Mouse (Mus musculus) left cerebral cortex, adult 2 months (tissue): Measurements from ENCODE around the gene Cd27. TPM values are rescaled to one million over a fixed set of nuclear protein-coding genes. Genes with fewer than 3 reads are reported as not detected.
"Not testable (repeated sequence)": the region's sequence is repeated elsewhere in the genome, so short reads cannot be mapped to it uniquely, and the experiment has no call there.

ENCODE experiments used
- DNase-seq, 2 experiments: peaks; one replicate each; pipeline ENCODE4 v3.0.0; 2021 to 2022; ENCODE audit warnings: low spot score in 2 of 2, mixed read lengths in 1 of 2; ENCODE audit errors: extremely low spot score in 1 of 2
- H3K27ac ChIP-seq: fragments of 200-600 bp; 2 replicates; pipeline ENCODE4 v1.8.1; 2022
- H3K4me3 ChIP-seq: fragments of 200-600 bp; 2 replicates; pipeline ENCODE4 v1.8.1; 2022
- CTCF ChIP-seq: fragments of 200-600 bp; IDR thresholded peaks from 2 replicates; pipeline ENCODE4 v1.8.1; 2022; ENCODE audit warnings: antibody characterized with exemption, mild to moderate bottlenecking, moderate library complexity
- intact Hi-C: fragments of 180-260 bp; cut with DNase I; formaldehyde crosslinking; loops from one replicate; pipeline ENCODE4 v1.15.1; 2025
- long read RNA-seq, 2 experiments: library from polyadenylated mRNA; stranded (forward); transcript quantifications; one replicate each; pipeline ENCODE4 v2.0.0; 2021; ENCODE audit warnings: borderline mapping rate in 2 of 2
- total RNA-seq, 2 experiments: library from RNA; stranded (reverse); gene quantifications; 2 replicates each; pipeline ENCODE4 v1.2.3; 2021

Gene Cd27
- total RNA-seq: not detected
- long read RNA-seq, experiment 1, partial matches to known transcripts: 0 of 4 reads
- long read RNA-seq, experiment 1, other reads (novel, unspliced or antisense): 4 of 4 reads
- long read RNA-seq, experiment 2, partial matches to known transcripts: 0 of 7 reads
- long read RNA-seq, experiment 2, other reads (novel, unspliced or antisense): 7 of 7 reads

DNA sequence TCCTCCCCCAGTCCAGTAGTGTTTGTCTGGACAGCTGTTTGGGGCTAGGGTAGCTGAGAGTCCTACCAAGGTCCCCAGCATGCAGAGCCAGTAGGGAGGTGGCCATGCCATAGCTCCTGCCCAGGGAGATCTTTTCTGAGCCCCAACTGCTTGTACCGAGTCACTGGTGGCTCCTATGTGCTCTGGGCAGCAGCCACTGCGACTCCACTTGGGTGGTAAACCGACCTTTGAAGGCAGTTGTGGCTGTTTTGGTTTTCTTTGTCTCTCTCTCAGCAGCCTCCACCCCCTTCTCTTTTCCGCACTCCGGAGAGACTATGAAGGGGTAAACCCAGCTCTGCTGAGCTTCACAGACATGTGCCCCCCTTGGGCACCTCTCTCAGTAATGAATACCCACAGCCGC lies at the start of gene Cd27:
TSS of gene Cd27 (minus strand) at position 229 of the 400 bp plus-strand sequence.
- H3K4me3 ChIP-seq: no peak within 1 kb of the TSS
- no peak for DNase-seq
- TF ChIP-seq CTCF: no peak
- intact Hi-C loops: no loop called here
- H3K27ac ChIP-seq: no peak within 1 kb of the TSS

DNA sequence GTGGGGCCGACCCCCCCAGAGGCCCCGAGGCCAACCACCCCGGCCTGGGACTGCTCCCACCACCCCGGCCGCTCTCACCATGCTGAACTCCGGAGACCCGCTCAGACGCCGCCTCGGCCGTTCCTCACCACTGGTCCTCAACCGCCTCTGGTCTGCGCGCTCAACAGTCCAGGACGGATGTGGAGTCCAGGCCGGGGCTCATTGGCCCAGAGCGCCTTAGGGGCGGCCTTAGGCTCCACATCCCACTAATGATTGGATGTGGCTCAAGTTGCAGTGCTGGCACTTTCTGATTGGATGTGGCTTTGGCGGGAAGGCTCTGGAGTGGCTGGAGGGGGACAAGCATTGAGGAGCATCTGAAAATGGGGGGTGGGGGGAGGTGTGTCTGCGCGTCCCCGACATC lies 49.1 kb upstream of the Cd27 start, which contains the start of gene Tuba3a:
TSS of gene Tuba3a (minus strand) at position 153 of the 400 bp plus-strand sequence.
- H3K4me3 ChIP-seq: no peak within 1 kb of the TSS
- no peak for TF ChIP-seq CTCF
- no peak within 1 kb of the TSS for H3K27ac ChIP-seq
- no peak for DNase-seq
- intact Hi-C loops: no loop called here

DNA sequence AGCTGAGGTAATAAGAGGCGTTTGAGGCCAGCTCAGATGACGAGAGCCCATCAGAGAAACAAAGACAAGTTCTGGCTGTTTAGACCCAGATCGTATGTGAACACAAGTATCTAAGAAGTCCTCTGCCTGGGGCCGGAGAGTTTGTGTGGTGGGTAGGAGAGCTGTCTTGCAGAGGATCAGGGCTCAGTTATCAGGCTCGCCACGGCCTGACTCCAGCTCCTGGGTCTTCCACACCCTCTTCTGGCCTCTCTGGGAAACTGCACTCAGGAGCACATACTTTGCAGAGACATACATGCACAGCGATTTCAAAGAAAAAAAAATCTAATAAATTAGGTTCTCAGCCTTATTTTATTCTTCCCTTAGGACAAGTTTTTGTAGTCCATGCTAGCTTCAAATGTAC lies 47.9 kb upstream of the Cd27 start:
- H3K27ac ChIP-seq: no peak overlapping the region
- H3K4me3 ChIP-seq: no peak overlapping the region
- intact Hi-C loops: no loop called here
- no peak for DNase-seq
- TF ChIP-seq CTCF: no peak

DNA sequence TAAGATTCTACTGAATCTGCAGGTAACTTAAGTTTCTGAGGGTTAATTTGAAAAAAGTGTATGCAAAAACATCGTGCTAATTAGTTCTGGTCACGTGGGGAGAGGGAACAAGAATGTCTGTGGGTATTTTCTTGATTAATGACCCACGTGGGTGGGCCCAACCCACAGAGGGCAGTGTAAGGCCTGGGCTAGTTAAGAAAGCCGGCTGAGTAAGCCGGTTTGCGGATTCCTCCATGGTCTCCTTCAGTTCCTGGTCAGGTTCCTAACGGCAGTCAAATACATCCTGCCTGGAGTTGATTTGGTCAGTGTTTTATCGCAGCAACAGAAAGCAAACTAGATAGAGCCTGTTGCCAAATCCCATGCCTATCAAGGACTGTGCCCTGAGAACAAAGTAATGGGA lies 47.4 kb upstream of the Cd27 start:
- DNase-seq: no peak
- no peak overlapping the region for H3K27ac ChIP-seq
- no peak for TF ChIP-seq CTCF
- H3K4me3 ChIP-seq: no peak overlapping the region
- intact Hi-C loops: no loop called here

DNA sequence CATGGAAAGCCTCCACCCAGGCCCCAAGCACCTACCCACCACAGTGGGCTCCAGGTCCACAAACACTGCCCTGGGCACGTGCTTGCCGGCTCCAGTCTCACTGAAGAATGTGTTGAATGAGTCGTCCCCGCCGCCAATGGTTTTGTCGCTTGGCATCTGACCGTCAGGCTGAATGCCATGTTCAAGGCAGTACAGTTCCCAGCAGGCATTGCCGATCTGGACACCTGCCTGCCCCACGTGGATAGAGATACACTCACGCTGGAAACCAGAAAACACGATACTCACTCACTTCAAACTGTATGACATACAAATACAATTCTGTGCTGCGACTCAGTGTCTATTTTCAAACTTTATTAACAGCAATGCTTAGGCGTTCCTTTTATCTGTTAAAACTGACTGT lies 45.9 kb upstream of the Cd27 start:
- intact Hi-C loops, DNase-seq, H3K4me3 ChIP-seq, H3K27ac ChIP-seq: not testable (repeated sequence)

DNA sequence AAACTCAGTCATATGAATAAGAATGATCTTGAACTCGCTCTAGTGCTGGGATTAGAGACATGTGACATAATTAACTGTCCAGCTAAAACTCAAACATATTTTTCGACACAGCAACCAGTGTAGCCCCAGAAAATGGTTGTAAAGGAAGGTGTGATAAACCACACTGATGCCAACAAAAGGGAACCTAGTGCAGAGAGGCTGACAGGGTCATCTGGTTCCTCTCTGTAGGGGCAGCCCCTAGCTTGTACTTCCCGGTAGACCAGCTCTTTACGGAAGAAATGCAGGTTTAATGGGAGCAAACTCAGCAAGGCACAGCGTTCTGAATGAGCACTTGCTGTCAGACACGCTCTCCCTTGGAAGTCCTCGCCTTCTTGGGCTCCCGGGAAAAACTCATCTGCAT lies 42.9 kb upstream of the Cd27 start:
- Histone ChIP-seq H3K4me3 (no peak overlapping the region), H3K27ac (no peak overlapping the region)
- intact Hi-C loops: loop anchor here (5.0 kb wide), 1 partner anchor 323 kb away; no protein-coding TSS in a partner anchor
- TF ChIP-seq CTCF: no peak
- DNase-seq: no peak

DNA sequence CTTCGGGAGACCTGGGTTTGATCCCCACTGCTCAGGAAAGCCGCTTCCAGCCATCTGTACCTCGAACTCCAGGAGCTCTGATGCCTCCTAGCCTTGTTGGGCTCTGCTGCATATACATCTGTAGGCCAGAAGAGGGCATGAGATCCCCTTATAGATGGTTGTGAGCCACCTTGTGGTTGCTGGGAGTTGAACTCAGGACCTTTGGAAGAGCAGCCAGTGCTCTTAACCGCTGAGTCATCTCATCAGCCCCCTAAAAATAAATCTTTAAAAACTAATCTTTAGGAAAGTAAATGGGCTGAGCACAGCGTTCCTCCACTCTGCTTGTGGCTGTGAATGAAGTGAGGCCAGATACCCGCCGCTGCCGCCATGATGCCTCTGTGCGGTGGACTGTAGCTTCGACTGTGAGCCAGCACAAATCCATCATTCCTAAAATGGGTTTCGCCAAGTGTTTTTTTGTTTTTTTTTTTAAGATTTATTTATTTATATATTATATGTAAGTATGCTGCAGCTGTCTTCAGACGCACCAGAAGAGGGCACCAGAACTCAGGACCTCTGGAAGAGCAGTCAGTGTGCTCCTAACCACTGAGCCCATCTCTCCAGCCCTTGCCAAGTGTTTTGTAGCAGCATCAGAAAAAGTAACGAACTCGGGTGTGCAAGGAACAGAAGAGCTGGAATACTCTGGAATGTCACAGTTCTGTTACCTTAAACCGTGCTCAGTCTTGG lies 38.2 kb upstream of the Cd27 start:
- DNase-seq: peak in 1 of 2 experiments; percentile 37
- intact Hi-C loops: loop anchor here (2.0 to 5.0 kb wide), 4 partner anchors 92 to 327 kb away; partner anchors contain the start of genes Acrbp and Iffo1
- TF ChIP-seq CTCF: peak; percentile 43
- H3K4me3 ChIP-seq: no peak overlapping the region
- no peak overlapping the region for H3K27ac ChIP-seq

DNA sequence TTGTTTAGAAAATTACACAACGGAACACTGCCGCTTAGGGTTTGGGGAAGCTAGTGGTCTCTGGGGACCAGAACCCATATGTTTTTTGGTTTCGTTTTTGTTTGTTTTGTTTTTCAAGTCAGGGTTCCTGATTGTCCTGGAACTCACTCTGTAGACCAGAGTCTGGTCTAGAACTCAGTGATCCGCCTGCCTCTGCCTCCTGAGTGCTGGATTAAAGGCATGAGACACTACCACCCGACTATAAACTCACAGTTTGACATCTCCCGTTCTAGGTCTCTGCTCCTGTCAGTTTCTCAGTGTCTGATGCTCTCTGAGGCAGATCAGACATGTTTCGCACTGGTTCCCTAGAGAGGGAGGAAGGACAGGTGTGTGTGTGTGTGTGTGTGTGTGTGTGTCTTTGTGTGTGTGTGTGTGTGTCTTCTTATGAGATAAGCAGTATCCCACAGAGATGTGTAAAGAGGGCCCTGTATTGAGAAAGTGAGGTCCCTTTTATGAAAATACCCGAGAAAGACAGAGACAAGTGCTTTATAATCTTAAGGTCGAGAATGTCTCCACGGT lies 35.5 kb upstream of the Cd27 start:
- Histone ChIP-seq H3K4me3 (no peak overlapping the region), H3K27ac (no peak overlapping the region; the same call in 1 of the 2 replicates)
- intact Hi-C loops: loop anchor here (5.0 kb wide), 2 partner anchors 125 to 225 kb away; partner anchors contain the start of genes Acrbp and Iffo1
- no peak for TF ChIP-seq CTCF
- DNase-seq: no peak

DNA sequence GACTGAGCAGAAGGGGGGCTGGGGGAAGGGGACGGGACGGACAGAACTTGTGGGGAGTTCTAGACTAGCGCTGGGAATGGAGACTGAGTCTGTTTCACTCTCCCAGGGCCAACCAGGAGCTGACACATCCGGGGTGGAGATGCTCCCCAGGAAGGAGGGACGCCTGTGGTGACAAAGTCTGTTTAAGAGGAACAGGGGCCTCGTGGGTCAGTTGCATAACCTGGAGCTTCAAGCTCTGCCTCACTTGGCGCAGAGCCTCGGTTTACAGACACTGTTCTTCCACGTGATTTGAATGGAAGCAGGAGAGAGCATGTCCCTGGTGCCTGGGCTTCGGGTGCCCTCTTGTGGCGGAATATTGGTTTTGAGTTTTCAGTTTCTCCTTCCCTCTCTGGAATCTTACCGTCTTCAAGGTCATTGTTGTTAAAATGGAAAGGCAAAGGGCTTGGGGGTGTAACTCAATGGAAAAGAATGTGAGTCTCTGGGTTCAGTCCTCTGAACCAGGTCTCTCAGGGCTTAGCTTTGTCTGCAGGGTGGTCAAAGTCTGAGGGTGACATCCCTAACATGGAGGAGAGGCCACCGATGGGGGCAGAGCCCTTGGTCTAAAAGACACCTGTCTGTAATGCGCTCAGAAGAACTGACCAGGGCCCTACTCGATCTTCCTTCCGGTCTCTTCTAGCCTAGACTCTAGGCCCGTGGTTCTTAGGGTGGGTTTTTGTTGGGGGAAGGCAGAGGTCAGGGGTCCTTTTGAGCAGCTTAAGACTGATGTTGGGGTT lies 34.8 kb upstream of the Cd27 start:
- Histone ChIP-seq H3K4me3 (peak overlapping the region; percentile 32; the same call in 1 of the 2 replicates), H3K27ac (peak overlapping the region; percentile 61)
- peak; percentile 89 to 92 for DNase-seq
- intact Hi-C loops: loop anchor here (1.0 to 5.0 kb wide), 5 partner anchors 52 to 224 kb away; partner anchors contain the start of genes Acrbp, Iffo1, Mrpl51 and Ncapd2
- peak; percentile 90 for TF ChIP-seq CTCF

DNA sequence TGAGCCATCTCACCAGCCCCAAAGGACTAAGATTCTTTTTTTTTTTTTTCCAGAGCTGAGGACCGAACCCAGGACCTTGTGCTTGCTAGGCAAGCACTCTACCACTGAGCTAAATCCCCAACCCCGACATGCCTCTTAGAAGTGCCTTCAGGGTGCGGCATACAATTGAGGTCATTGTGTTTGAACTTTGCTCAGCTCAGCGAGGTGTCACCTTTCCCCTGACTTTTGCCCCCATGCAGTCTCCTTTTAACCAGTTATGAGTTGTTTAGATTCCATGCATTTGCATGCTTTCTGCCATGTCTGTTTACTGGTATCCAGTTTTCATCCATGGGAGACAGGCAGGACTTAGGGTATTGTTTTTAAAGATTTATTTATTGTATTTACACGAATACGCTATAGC lies 32.0 kb upstream of the Cd27 start:
- no peak for DNase-seq
- intact Hi-C loops: loop anchor here (5.0 kb wide), 1 partner anchor 36 kb away; the partner anchor contains the start of gene Tapbpl
- no peak for TF ChIP-seq CTCF
- no peak overlapping the region for H3K27ac ChIP-seq
- H3K4me3 ChIP-seq: no peak overlapping the region

DNA sequence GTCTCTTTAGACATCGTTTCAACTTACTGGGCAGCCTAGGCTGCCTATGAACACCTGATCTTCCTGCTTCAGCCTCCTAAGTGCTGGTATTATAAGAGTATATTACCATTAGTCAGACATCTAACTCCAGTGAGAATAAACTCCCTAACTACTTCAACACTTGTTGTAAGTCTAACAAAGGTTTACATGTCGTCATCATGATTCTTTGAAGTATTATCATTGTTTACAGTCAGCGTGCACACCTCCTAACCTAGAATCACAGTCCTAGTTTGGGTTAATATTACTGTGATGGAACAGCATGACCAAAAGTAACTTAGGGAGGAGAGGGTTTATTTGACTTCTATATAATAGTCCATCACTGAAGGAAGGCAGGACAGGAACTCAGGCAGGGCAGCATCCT lies 30.7 kb upstream of the Cd27 start:
- intact Hi-C loops: loop anchor here (2.0 to 5.0 kb wide), 2 partner anchors 35 to 69 kb away; partner anchors contain the start of gene Tapbpl
- H3K27ac ChIP-seq: no peak overlapping the region
- no peak for TF ChIP-seq CTCF
- no peak for DNase-seq
- H3K4me3 ChIP-seq: no peak overlapping the region
